Mouse (Mus musculus) spleen, postnatal 10 days (tissue): ENCODE results near the gene Grk6.

Source experiments
- DNase-seq, 2 experiments: peaks; one replicate each; pipeline ENCODE4 v3.0.0; 2021 to 2022; ENCODE audit warnings: low spot score in 2 of 2

The Grk6 gene

GRCm38 (mm10) chr13:55464027-55464884, 19.4 kb downstream of the Grk6 start, which contains the start of gene Prr7:
TSS of gene Prr7 (plus strand) at chr13:55464267.
- DNase-seq = peak; percentile 50 to 58

GRCm38 (mm10) chr13:55465184-55465583, 20.3 kb downstream of the Grk6 start:
- DNase-seq = no peak

- DNase-seq = no peak
Measured at GRCm38 (mm10) chr13:55465830-55466440, 21.1 kb downstream of the Grk6 start.

- peak in 1 of 2 experiments; percentile 62 for DNase-seq
Measured at GRCm38 (mm10) chr13:55468851-55469560, 24.1 kb downstream of the Grk6 start.

- DNase-seq = no peak
Measured at GRCm38 (mm10) chr13:55470372-55470771, 25.5 kb downstream of the Grk6 start.

GRCm38 (mm10) chr13:55471156-55471818, 26.4 kb downstream of the Grk6 start:
- DNase-seq = peak; percentile 71 to 86

GRCm38 (mm10) chr13:55471819-55472131, 26.9 kb downstream of the Grk6 start:
- peak in 1 of 2 experiments; percentile 45 for DNase-seq

GRCm38 (mm10) chr13:55472132-55473022, 27.5 kb downstream of the Grk6 start:
- peak; percentile 45 to 54 for DNase-seq

GRCm38 (mm10) chr13:55473076-55473831, 28.4 kb downstream of the Grk6 start:
- DNase-seq = no peak

GRCm38 (mm10) chr13:55473961-55474360, 29.1 kb downstream of the Grk6 start:
- DNase-seq = no peak

- no peak for DNase-seq
Measured at GRCm38 (mm10) chr13:55474621-55475069, 29.8 kb downstream of the Grk6 start.

- DNase-seq = no peak
Measured at GRCm38 (mm10) chr13:55475750-55476149, 30.9 kb downstream of the Grk6 start.

- DNase-seq = no peak
Measured at GRCm38 (mm10) chr13:55476256-55476655, 31.4 kb downstream of the Grk6 start.

GRCm38 (mm10) chr13:55477492-55477891, 32.6 kb downstream of the Grk6 start:
- no peak for DNase-seq

GRCm38 (mm10) chr13:55478036-55478435, 33.2 kb downstream of the Grk6 start:
- peak in 1 of 2 experiments; percentile 53 for DNase-seq

- no peak for DNase-seq
Measured at GRCm38 (mm10) chr13:55479008-55479407, 34.1 kb downstream of the Grk6 start.

- DNase-seq = no peak
Measured at GRCm38 (mm10) chr13:55479929-55480328, 35.1 kb downstream of the Grk6 start.

GRCm38 (mm10) chr13:55482542-55482941, 37.7 kb downstream of the Grk6 start:
- no peak for DNase-seq

- DNase-seq = no peak
Measured at GRCm38 (mm10) chr13:55483071-55483470, 38.2 kb downstream of the Grk6 start.

GRCm38 (mm10) chr13:55483593-55483992, 38.7 kb downstream of the Grk6 start:
- DNase-seq = no peak
